Mouse (Mus musculus): ENCODE measurements at regions not wholly inside any gene's neighbourhood (a gene's known extent, or its start where the extent isn't known, plus 50 kb on each side); places are given as distances from the start of the nearest gene placed in this dataset.
"Not testable (repeated sequence)": the region's sequence is repeated elsewhere in the genome, so short reads cannot be mapped to it uniquely, and the experiment has no call there.

DNA sequence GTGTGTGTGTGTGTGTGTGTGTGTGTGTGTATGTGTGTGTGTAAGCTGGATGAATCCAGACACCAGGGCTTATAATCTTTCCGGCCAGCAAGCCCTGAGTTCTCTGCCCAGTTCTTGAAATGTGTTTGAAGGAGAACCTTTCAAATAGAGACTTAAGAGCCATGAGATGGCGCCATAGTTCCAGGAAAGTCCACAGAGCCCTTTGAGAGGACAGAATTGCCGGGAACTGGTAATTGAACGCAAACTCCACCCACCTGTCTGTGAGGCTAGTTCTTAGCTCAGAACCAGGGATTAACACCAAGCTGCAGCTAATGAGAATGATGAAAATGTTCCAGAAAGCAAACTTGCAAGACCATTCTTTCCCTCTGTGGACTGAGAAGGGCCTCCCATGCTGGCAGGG is 72.2 kb downstream of the Trim42 start:
- peak; percentile 33 for DNase-seq

DNA sequence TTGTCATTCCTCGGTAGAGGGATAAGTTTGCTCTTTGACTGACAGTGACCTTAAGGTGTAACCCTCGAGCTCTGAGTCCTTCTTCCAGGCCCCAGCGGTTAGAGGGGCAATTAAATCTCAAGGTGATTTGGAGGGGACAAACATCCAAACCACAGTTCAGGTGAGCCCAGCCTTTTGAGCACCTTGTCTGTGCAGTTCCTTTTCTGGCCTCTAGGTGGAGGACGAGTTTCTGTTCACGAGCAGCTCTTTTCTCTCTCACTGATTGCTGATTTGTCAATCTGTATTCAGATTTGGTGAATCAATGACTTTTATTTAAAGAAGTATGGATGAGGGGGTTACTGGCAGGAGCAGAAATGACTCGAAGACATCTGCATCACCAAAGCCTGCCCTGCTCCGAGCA is 74.0 kb downstream of the Trim42 start:
- DNase-seq: peak; percentile 50

DNA sequence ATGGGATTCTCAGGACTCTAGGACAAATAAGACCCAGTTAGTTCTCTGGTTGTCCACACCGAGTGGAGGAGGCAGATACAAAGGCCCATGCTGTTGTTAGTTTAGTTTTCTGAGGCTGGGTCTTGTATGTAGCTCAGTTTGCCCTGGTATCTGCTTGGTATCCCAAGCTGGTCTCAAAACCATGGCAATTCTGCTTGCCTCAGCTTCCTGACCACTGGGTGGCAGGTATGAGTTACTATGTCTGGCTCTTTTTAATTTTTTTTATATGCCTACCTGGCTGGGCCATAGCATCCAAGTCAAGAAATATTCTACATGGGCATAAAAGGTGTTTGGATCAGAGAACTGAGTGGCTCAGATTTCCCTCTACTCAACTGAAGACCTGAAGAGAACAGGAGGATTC is 77.9 kb downstream of the Trim42 start:
- DNase-seq: no peak

DNA sequence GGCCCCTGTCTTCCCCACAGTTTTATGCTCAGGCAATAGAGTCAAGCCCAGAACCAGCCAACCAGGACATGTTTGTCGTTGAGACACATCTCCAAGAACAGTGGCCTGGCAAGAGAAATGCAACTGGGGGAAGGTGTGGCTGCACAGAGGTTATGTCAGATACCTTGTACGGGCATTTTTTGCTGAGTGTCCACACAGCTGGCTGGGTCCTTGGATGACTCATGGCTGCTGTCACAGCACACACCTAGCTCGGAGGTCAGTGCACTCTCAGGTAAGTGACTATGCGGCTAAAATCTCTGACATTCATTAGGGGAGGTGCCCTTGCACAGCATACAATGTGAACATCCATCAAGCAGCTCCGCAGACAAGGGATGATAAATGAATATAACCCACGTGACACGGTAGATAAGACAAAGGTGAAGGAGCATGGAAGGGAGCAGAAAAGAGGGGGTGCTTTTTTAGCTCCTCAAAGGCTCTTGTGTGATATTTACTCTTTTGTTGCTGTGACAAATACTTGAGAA is 85.4 kb downstream of the Trim42 start:
- no peak for DNase-seq

DNA sequence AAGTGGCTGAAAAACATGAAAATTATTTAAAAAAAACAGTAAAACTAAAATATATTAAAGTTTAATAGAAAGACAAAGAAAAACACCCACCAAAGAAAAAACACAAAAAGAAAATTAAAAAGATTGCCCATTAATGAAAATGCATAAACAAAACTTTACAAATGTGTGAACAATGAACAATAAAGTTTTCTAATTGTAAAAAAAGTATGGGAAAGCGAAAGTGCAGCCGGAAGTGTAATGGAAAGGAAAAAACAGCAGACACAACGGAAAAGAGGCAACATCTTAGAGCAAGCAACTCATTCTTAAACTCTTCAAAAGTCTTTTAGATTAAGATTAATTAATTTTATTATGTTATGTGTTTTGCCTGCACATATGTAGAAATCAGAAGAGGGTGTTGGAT is 87.7 kb downstream of the Trim42 start:
- DNase-seq: no peak

DNA sequence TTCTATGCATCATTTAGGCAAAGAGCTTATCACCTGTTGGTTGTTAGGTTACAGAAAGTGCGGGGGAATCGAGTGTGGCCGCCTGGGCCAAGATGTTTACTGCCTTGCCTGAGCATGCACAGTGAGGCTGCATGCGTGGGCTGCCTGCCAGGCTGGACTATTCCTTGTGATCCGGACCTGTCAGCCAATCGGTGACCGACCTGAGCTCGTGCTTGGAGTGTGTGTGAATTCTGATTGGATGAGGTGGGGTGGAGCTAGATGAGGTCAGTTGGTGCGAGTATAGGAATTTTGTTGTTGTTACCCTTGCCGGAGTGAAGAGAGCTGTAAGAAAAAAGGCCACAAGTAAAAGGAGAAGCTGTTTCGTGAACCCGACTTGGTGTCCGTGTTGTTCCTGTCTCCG is 94.3 kb downstream of the Trim42 start:
- not testable (repeated sequence) for DNase-seq

DNA sequence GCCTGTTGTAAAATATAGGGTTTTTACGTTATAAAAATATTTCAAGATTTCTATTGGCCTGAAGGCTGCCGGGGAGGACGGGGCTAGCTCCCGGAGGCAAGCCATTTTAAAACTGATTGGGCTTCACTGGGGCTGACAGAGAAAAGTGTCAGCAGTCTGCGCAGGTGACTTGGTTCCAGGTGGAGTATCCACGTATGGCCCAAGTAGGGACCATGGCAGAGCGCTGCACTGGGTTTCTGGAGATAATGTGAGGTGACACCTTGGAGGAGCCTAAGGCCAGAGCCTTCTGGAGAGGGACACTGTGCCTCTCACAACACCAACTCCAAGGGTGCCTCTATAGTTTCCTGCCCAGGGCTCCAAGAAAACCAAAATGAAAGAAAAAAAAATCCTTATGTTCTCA is 95.9 kb downstream of the Trim42 start:
- DNase-seq: no peak

DNA sequence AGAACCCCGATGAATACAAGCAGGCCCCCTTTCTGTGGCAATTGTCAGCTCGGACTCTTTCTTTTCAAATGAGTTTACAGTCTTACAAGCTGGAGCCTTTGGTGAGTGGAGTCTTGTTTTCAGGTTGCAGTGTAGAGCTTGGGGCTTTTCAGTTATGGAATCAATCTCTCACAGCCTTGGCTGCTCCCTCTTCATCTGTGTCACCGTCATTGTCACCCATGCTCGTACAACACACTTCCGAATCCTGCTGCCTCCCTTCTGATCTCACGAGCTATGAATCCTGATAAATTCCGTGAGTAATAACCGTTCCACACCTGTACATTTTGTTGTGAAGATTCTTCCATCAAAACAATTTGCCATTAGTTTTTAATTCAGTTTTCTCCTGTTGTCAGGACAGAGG is 97.7 kb downstream of the Trim42 start:
- no peak for DNase-seq

DNA sequence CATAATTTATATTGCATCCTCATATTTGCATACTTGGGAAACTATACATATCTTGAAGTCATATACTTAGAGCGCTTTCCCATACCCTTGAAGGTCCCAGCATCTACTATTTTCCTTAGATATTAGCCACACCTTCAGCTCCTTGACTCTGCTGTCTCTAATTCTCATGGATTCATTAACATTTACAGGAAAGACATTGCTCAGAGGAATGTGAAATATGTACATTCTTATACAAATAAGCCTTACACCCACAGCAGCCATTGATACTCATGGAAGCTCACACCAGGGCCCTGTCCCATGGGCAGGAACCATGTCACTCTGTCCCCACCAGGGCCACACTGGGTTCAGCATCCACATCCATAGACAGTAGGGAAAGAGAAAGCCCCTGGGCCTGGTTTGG is 122.1 kb downstream of the Trim42 start:
- DNase-seq: no peak

DNA sequence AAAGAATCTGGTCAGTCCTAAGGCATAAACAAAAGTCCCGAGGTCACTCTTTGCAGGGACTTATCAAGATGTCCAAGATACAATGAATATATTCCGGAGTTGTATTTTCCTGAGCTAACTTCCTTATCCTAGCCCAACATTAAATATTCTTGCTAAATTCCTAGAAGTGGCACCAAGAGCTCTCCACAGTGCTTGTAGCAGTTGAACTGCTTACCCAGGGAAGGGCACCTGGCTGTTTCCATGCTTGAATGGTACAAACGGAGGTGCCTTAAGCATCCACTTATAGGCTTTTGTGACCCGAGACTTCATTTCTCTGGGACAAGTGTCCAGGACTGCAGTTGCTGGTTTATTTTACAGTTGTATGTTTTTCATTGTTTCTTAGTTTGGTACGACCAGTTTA is 115.1 kb upstream of the Slc25a36 start:
- DNase-seq: no peak

DNA sequence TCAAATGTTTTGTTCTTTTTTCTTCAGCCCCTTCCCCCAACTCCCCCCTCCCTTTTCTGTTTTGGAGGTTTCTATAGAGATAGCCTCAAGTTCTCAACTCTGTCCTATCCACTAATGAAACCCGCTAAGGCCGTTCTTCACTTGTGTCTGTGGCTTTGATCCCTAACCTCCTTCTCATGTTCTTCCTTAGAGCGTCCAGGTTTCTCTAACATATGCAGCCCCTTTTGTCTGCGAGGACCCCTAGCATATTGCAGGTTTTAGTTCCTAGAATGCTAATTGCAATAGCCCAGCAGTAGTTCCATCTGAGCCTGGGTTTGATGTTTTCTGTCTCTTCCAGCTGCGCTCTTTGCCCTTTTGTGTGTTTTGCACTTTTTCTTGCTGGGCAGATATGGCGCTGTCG is 113.6 kb upstream of the Slc25a36 start:
- DNase-seq: no peak

DNA sequence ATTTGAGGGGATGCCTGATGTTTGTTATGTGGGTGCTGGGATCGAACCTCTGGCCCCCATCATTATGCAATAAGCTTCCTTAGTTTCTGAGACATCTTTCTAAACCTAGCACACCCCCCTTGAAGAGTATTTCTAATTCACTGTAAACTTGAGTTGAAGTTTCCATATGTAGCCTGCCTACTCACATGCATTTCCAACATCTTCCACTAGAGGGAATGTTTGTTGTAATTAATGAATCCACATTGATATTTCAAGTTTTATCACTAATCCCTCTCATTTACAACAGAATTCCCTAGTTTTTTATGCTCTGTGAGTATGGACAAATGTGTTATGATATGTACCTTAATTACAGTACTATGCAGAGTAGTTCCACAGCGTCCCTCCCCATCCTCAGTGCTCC is 103.8 kb upstream of the Slc25a36 start:
- peak; percentile 1 for DNase-seq

DNA sequence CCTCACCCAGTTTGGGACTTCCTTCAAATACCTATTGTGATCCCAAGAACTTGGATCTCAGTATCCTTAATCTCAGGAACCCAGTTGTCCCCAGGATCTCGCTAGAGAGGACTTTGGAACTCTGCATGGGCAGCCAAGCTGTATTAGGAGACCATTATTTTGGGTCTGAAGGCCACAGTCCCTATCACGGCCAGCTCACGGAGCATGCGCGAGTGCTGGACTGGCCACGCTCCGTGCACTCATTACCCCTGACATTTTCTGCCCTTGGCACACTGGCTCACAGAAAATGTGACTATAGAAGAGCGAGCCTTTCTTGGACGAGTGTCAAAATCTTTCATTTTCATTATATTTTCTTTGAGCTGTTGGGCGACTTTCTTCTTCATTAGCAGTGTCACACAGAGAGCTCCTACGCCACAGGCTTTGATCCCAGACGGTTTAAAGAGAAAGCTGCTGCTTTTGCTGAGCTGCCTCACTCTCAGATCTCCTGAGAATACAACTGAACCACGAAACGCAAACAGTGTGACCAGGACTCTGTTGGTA is 79.4 kb upstream of the Slc25a36 start:
- no peak for DNase-seq

DNA sequence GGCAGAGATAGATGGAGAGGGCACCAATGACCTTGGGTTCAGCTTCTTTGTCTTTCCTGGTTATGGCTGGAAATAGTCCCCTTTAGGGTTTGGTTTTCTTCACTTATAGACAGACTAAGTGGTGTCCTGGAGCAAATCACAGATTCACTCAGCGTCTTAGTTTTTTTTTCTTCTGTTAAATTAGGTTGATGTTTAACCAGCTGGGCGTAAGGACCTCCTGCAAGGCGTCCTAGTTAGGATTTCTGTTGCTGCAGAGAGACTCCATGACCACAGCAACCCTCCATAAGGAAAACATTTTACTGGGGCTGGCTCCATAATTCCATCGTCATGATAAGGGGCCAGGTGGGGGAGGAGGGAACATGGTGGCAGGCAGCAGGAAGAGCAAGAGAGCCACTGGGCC is 78.7 kb upstream of the Slc25a36 start:
- DNase-seq: no peak

DNA sequence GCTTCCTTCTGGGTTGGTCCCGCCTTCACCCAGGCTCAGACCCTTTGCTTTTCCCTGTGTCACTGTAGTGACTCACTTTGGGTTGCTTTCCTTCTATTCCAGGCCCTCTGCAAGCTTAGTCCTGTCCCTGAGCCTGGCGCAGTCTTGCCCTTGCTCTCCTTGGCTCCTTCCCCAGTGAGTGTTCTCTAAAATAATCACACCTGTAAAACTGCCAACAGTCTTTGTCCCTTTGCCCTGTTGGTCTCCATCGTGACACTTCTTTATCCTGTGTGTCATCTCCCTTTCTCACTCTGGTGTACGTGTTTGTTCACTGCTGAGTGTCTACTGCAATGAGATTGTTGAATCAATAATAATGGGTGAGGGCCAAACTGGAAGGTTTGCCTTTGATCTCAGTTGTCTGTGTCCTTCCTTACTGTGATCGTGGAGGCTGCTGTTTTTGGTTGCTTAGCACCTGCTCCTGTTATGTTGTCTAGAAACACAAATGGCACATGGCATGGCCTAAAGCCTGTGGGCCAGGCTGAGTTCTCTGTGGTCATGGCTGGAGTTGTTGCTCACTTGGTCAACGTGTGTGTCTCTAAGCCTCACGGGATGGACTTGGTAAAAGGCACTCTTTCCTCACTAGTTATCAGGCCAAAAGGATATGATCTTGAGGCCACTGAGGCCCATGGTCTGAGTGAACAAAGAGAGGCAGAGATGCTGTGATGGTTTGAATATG is 77.8 kb upstream of the Slc25a36 start:
- DNase-seq: no peak

DNA sequence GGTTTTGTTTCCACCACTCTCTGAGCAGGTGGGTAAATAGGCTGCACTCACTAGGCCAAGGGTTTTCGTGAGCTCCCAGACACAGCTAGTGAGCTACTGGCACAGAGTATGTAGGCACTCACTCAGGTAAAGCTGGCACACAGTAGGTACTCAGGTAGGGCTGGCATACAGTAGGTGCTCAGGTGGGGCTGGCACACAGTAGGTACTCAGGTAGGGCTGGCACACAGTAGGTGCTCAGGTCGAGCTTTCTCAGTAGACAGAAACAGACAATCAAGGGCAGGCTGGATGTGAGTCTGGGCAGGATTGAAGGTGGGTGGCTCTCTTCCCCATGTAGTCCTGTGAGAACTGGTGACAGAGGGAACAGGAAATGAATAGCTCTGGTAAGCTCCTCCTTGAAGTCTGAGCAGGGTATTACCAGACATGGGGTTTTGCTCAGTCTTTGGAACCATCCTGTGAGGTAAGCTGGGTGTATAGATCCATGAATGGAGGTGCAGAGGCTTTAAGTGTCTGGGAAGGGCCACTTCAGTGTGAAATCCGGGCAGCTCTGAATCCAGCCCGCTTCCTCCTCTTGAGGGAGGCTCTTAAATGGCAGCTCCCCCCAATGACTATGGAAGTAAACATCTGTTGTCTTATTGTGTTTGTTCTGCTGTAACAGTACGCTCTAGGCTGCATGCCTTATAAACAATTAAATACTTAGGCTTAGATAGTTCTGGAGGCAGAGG is 62.4 kb upstream of the Slc25a36 start:
- no peak for DNase-seq

DNA sequence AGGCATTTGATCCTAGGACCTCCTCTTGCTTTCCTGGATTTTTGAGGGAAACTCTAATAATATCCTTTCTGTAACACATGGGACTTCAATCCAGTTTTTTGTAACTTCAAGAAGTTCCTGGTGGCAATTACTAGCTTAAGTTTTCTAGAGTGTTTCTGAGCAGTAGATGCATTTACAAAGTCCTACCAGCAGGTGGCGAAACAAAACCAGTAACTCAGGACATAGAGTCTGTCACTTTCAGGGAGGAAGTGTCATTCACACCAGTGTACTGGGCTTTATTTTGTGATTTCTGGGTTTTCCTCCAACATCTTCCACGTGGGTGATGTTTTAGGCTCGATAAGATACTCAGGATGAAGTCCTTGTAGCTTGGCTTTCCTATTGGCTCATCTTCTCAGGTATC is 61.1 kb upstream of the Slc25a36 start:
- DNase-seq: peak; percentile 30

DNA sequence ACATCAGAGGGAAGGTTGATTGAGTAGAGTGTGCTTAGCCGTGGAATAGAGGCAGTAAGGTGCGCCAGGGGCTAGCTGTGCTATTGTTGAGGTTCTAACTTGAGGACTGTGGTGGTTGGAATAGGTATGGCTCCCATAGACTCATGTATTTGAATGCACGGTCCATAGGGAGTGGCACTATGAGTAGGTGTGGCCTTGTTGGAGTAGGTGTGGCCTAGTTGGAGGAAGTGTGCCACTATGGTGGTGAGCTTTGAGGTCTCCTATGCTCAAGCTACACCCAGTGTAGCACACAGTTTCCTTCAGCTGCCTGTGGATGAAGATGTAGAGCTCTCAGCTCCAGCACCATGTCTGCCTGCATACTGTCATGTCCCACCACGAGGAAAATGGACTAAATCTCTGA is 60.5 kb upstream of the Slc25a36 start:
- no peak for DNase-seq

DNA sequence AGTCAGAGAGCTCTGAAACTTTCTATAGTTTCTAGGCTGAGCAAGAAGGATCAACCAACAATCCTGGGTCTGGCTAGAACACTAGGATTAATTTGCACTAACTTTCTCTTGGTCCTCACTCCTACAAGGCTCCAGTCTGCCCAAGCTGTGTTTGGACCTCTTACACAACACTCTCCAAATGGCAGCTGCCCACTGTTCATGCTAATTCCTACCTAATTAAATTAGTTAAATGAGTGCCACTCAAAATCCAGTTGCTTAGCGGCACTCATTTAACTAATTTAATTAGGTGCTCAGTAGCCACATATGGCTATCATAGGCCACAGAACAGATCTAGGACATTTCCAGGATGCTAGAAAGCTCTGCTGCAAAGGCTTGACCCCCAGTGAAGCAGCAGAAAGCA is 59.9 kb upstream of the Slc25a36 start:
- no peak for DNase-seq

DNA sequence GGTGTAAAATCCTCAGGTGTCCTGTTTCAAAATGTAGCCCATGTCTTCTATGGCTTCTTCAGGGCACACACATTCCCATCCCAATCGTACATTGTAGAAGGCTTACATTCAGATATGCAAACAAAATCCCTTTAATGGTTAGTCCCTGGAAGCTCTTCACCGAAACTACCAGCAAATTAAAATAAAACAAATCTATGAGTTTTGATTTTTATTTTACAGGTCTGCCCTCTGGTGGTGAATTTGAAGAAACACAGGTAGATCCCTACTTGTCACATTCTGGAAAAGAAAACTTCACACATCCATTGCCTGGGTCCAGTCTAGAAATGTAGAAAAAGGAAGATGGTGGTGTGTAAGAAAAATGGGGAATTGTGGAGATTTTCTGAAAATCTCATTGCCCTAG is 51.5 kb upstream of the Slc25a36 start:
- DNase-seq: no peak

Data from cerebellum, adult 9-10 months (tissue).